Mouse (Mus musculus): ENCODE results near the gene Fam189a1. TPM values are rescaled to one million over a fixed set of nuclear protein-coding genes. Genes with fewer than 3 reads are reported as not detected.

The Fam189a1 gene
- total and polyA plus RNA-seq, 3 experiments = 0.10 TPM; not detected in 2

- Histone ChIP-seq H3K4me2 (ENCODE audit: insufficient read depth, low read depth, poor library complexity, severe bottlenecking) (no peak overlapping the region), H3K9me3 (replicated peaks; ENCODE audit: low read length) (no peaks in the 10 kb centered on the region), H3K27me3 (replicated peaks) (no peaks in the 10 kb centered on the region), H3K79me2 (replicated peaks; ENCODE audit: control insufficient read depth, extremely low read depth, insufficient read depth, poor library complexity, severe bottlenecking) (no peaks in the 10 kb centered on the region), H3K9ac (ENCODE audit: insufficient read depth, low read depth) (no peak overlapping the region), H3K4me3 (replicated peaks in 1 of 3; ENCODE audit: low read depth in 2 of 3, low read length in 2 of 3, poor library complexity in 1 of 3) (no peak overlapping the region), H3K4me1 (ENCODE audit: control insufficient read depth in 1 of 2, insufficient read depth in 2 of 2) (no peaks in the 10 kb centered on the region), H3K36me3 (replicated peaks in 1 of 2; ENCODE audit: control insufficient read depth in 1 of 2, insufficient read depth in 1 of 2, low read length in 1 of 2) (no peaks in the 10 kb centered on the region), H3K27ac (ENCODE audit: insufficient read depth, low read depth) (no peak overlapping the region)
- dilution Hi-C loops (cut with MboI; ENCODE audit: extremely low pct_ligation_motif_present, extremely low pct_unique_long_range_greater_than_20kb, low sequenced_read_pairs) (no loop called here), in situ Hi-C loops (cut with MboI; ENCODE audit: low pct_ligation_motif_present, low pct_unique_long_range_greater_than_20kb, low sequenced_read_pairs) (no loop called here)
- DNase-seq (ENCODE audit: extremely low read depth) = no peak
- TF ChIP-seq JUND (conservative IDR thresholded peaks at IDR 0.05; ENCODE audit: low read depth, low read length) (no peak), USF1 (IDR thresholded peaks at IDR 0.05; ENCODE audit: low read depth, low read length) (no peak), MAZ (IDR thresholded peaks at IDR 0.05; ENCODE audit: low read depth, low read length) (no peak), MAX (IDR thresholded peaks at IDR 0.05; ENCODE audit: low read length) (no peak), RAD21 (IDR thresholded peaks at IDR 0.05; ENCODE audit: low read depth, low read length) (no peak), POLR2A (IDR thresholded peaks at IDR 0.05; ENCODE audit: low read depth, low read length) (no peak), USF2 (conservative IDR thresholded peaks at IDR 0.05; ENCODE audit: low read depth, low read length) (no peak), MEF2A (IDR thresholded peaks at IDR 0.05; ENCODE audit: borderline replicate concordance, low read depth, low read length) (no peak), NRF1 (IDR thresholded peaks at IDR 0.05; ENCODE audit: low read depth, low read length) (no peak), BHLHE40 (IDR thresholded peaks at IDR 0.05; ENCODE audit: low read depth, low read length) (no peak)
Observed at GRCm38 (mm10) chr7:64896587-64896986, 259.8 kb downstream of the Fam189a1 start.

DNA sequence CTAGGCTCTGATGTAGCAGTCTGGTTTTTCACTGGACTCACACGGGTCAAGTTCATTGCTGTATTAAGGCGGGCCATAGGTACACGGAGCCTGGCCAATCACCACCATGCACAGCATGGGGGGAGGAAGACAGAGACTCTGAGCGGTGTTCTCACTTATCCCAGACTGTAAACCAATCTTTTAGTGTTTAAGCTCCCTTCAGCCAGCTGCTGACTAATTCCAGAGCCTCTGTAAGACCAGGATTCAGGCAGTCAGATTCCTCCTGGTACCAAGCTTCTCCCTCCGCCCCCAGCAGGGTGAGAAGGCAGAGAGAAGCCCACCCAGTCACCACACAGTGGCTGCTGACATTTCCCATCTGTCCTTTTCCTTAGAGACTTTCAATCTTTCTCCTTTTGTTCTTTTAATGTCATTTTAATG, 260.7 kb downstream of the Fam189a1 start:
- Histone ChIP-seq H3K4me3 (replicated peaks in 1 of 3; ENCODE audit: low read depth in 2 of 3, low read length in 2 of 3, poor library complexity in 1 of 3) (no peak overlapping the region), H3K4me2 (ENCODE audit: insufficient read depth, low read depth, poor library complexity, severe bottlenecking) (no peak overlapping the region), H3K9ac (ENCODE audit: insufficient read depth, low read depth) (no peak overlapping the region), H3K9me3 (replicated peaks; ENCODE audit: low read length) (no peaks in the 10 kb centered on the region), H3K27me3 (replicated peaks) (no peaks in the 10 kb centered on the region), H3K36me3 (replicated peaks in 1 of 2; ENCODE audit: control insufficient read depth in 1 of 2, insufficient read depth in 1 of 2, low read length in 1 of 2) (no peaks in the 10 kb centered on the region), H3K27ac (ENCODE audit: insufficient read depth, low read depth) (no peak overlapping the region), H3K79me2 (replicated peaks; ENCODE audit: control insufficient read depth, extremely low read depth, insufficient read depth, poor library complexity, severe bottlenecking) (no peaks in the 10 kb centered on the region), H3K4me1 (ENCODE audit: control insufficient read depth in 1 of 2, insufficient read depth in 2 of 2) (peaks cover 0 to 8% of the 10 kb centered on the region in 2 experiments; a peak in 2 of 4 replicates)
- no peak for DNase-seq (ENCODE audit: extremely low read depth)
- dilution Hi-C loops (cut with MboI; ENCODE audit: extremely low pct_ligation_motif_present, extremely low pct_unique_long_range_greater_than_20kb, low sequenced_read_pairs) (no loop called here), in situ Hi-C loops (cut with MboI; ENCODE audit: low pct_ligation_motif_present, low pct_unique_long_range_greater_than_20kb, low sequenced_read_pairs) (no loop called here)
- TF ChIP-seq ZNF384 (IDR thresholded peaks at IDR 0.05; ENCODE audit: low read depth, low read length) (no peak), NRF1 (IDR thresholded peaks at IDR 0.05; ENCODE audit: low read depth, low read length) (no peak), RAD21 (IDR thresholded peaks at IDR 0.05; ENCODE audit: low read depth, low read length) (no peak), ETS1 (conservative IDR thresholded peaks at IDR 0.05; ENCODE audit: low read depth, low read length) (no peak), CTCF (conservative IDR thresholded peaks at IDR 0.05 in 1 of 2, IDR thresholded peaks at IDR 0.05 in 1 of 2; ENCODE audit: low read depth in 2 of 2, low read length in 2 of 2) (no peak), HCFC1 (IDR thresholded peaks at IDR 0.05; ENCODE audit: low read depth, low read length) (no peak), MAX (IDR thresholded peaks at IDR 0.05; ENCODE audit: low read length) (no peak), MAZ (IDR thresholded peaks at IDR 0.05; ENCODE audit: low read depth, low read length) (no peak), MXI1 (IDR thresholded peaks at IDR 0.05; ENCODE audit: low read depth, low read length) (no peak), EP300 (IDR thresholded peaks at IDR 0.05; ENCODE audit: low read length) (no peak), ZKSCAN1 (IDR thresholded peaks at IDR 0.05; ENCODE audit: borderline replicate concordance, low read depth, low read length) (no peak)
